Mouse (Mus musculus): ENCODE results near the gene Sytl3. TPM values are rescaled to one million over a fixed set of nuclear protein-coding genes. Genes with fewer than 3 reads are reported as not detected.

The Sytl3 gene
- total and polyA plus RNA-seq, 2 experiments, result 0.18 TPM; not detected in 1

DNA sequence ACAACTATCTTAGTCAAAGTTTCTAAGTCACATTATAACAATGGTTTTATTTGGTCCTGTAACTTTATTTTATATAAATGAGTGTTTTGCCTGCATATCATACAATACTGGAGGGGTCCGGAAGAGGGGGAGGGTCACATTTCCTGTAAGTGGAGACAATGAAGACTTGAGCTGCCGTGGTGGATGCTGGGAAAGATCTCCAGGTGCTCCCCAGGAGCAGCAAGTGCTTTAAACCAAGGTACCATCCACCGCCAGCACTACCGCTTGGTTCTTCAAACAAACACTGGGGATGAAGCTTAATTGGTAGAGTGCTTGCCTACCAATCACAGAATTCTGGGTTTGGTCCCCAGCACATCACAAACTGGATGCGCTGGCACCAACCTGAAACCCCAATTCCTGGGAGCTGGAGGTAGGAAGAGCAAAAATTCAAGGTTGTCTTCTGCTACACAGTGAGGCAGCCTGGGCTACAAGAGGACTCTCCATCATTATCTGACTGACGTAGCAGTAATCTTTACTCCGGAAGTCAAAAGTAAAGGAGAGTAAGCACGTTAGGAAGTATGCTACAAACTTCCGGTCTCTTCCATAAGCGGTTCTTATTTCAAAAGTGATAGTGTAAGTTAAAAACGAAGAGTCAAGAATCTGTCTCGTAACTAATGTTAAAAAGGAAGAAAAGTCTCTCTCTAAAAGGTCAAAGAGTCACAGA is 118.9 kb downstream of the Sytl3 start:
- no peaks in the 10 kb centered on the region for H3K79me2 ChIP-seq (ENCODE audit: control insufficient read depth, insufficient read depth, low read length)
- H3K4me1 ChIP-seq (ENCODE audit: control insufficient read depth, insufficient read depth, low read length), result peaks cover 1% of the 10 kb centered on the region; the same call in 1 of the 2 replicates
- no peaks in the 10 kb centered on the region for H3K36me3 ChIP-seq (ENCODE audit: control insufficient read depth, insufficient read depth, low read length)
- no peak overlapping the region for H3K27ac ChIP-seq (replicated peaks; ENCODE audit: insufficient read depth, low read depth, low read length)
- H3K27me3 ChIP-seq (ENCODE audit: control insufficient read depth, insufficient read depth, low read length), result no peaks in the 10 kb centered on the region
- H3K4me3 ChIP-seq (ENCODE audit: insufficient read depth, low read depth, low read length), result no peak overlapping the region
- no peak for DNase-seq (ENCODE audit: extremely low read depth, low read depth, low spot score)
- H3K9ac ChIP-seq (ENCODE audit: low read depth, low read length), result no peak overlapping the region
- WGBS, result 64% methylated on average over 12 of the region's 12 CpGs
- TF ChIP-seq CTCF (IDR thresholded peaks at IDR 0.05; ENCODE audit: low read depth, low read length) (no peak), POLR2A (IDR thresholded peaks at IDR 0.05; ENCODE audit: extremely low read depth, insufficient read depth, low read length) (no peak)

DNA sequence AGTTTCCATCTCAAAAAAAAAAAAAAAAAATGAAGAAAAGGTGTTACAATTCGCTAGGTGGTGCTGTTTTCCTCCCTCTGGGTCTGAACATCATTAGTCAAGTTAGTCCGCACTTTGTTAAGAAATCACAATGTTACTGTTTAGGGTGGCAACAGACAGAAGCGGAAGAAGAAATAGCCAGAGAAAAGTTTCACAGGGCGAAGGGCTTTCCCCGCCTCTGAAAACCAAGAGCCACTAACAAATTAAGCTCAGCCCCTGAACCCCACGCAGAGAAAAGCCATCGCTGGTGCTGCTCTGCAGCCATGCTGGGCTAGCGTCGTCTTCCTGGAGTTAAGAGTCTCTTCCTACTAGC is 119.4 kb downstream of the Sytl3 start:
- Histone ChIP-seq H3K79me2 (ENCODE audit: control insufficient read depth, insufficient read depth, low read length) (no peaks in the 10 kb centered on the region), H3K27me3 (ENCODE audit: control insufficient read depth, insufficient read depth, low read length) (no peaks in the 10 kb centered on the region), H3K27ac (replicated peaks; ENCODE audit: insufficient read depth, low read depth, low read length) (peak overlapping the region; percentile 14; the same call in 1 of the 2 replicates), H3K4me1 (ENCODE audit: control insufficient read depth, insufficient read depth, low read length) (peaks cover 1% of the 10 kb centered on the region; the same call in 1 of the 2 replicates), H3K4me3 (ENCODE audit: insufficient read depth, low read depth, low read length) (peak overlapping the region; percentile 44), H3K9ac (ENCODE audit: low read depth, low read length) (no peak overlapping the region), H3K36me3 (ENCODE audit: control insufficient read depth, insufficient read depth, low read length) (no peaks in the 10 kb centered on the region)
- DNase-seq (ENCODE audit: extremely low read depth, low read depth, low spot score), result peak; percentile 57
- WGBS, result 2% methylated on average over 9 of the region's 9 CpGs
- peak; percentile 34; the same call in 1 of the 2 replicates for TF ChIP-seq CTCF (IDR thresholded peaks at IDR 0.05; ENCODE audit: low read depth, low read length)
- TF ChIP-seq POLR2A (IDR thresholded peaks at IDR 0.05; ENCODE audit: extremely low read depth, insufficient read depth, low read length), result no peak

DNA sequence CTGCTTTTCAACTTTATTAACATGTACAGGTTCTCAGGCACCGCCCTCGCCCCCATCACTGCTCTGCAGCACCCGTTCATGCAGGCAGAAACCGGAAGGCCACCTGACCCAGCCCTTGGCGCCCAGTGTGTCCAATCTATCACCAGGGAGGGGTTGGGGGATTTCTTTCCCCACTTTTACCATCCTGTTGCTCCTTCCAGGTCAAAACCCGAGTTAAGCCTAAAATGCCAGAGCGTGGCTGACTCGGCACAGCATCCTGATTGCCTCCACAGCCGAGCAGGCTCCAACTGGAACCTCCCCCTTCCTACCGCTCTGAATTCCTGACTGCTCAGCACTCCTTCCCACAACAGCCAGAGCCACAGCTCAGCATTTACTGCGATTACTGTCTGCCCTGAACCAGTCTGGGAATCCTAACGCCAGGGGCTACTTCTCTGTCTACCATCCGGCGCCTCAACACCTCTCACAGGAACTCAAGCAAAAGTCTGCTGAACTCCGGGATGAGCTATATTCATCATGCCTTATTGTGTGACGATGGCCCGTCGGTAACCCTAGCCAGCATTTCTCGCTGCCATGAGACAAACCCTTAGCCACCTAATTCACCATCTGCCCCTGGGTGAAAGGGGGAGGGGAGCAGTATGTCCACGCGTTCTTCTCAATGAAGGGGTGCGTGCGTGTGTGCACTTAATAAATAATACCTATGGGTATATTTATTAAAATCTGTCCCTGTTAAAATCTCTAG is 120.0 kb downstream of the Sytl3 start:
- 0 out of 2 replicates have a peak overlapping the region, but pooled peaks have one; percentile 14 for H3K9ac ChIP-seq (ENCODE audit: low read depth, low read length)
- no peaks in the 10 kb centered on the region for H3K79me2 ChIP-seq (ENCODE audit: control insufficient read depth, insufficient read depth, low read length)
- H3K36me3 ChIP-seq (ENCODE audit: control insufficient read depth, insufficient read depth, low read length), result no peaks in the 10 kb centered on the region
- no peak for DNase-seq (ENCODE audit: extremely low read depth, low read depth, low spot score)
- peaks cover 1% of the 10 kb centered on the region; the same call in 1 of the 2 replicates for H3K4me1 ChIP-seq (ENCODE audit: control insufficient read depth, insufficient read depth, low read length)
- no peaks in the 10 kb centered on the region for H3K27me3 ChIP-seq (ENCODE audit: control insufficient read depth, insufficient read depth, low read length)
- H3K27ac ChIP-seq (replicated peaks; ENCODE audit: insufficient read depth, low read depth, low read length), result peak overlapping the region; percentile 14; the same call in 1 of the 2 replicates
- 21% methylated on average over 23 of the region's 23 CpGs for WGBS
- peak overlapping the region; percentile 44 for H3K4me3 ChIP-seq (ENCODE audit: insufficient read depth, low read depth, low read length)
- TF ChIP-seq POLR2A (IDR thresholded peaks at IDR 0.05; ENCODE audit: extremely low read depth, insufficient read depth, low read length) (no peak), CTCF (IDR thresholded peaks at IDR 0.05; ENCODE audit: low read depth, low read length) (no peak)

DNA sequence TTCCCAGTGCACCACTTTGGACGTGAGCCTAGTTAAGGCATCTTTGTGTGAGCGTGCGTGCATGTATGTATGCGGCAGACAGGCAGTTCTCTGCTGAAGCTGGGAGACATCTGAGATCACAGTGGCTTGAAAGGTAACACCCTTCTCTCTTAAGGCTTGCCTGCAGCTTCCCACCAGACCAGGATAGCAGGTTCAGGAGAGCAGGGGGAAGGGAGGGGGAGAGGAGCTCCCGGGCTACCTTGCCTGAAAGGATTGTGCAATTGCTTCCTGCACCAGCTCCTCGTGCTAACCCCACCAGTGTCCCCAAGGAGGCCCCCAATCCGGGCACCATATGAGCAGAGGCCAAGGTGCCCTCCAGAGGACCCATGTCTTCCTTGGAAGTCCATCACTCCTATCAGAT is 120.7 kb downstream of the Sytl3 start:
- no peak overlapping the region for H3K27ac ChIP-seq (replicated peaks; ENCODE audit: insufficient read depth, low read depth, low read length)
- no peak for TF ChIP-seq POLR2A (IDR thresholded peaks at IDR 0.05; ENCODE audit: extremely low read depth, insufficient read depth, low read length)
- TF ChIP-seq CTCF (IDR thresholded peaks at IDR 0.05; ENCODE audit: low read depth, low read length), result no peak
- WGBS, result 70% methylated on average over 7 of the region's 7 CpGs
- no peaks in the 10 kb centered on the region for H3K27me3 ChIP-seq (ENCODE audit: control insufficient read depth, insufficient read depth, low read length)
- no peak overlapping the region for H3K4me3 ChIP-seq (ENCODE audit: insufficient read depth, low read depth, low read length)
- H3K79me2 ChIP-seq (ENCODE audit: control insufficient read depth, insufficient read depth, low read length), result no peaks in the 10 kb centered on the region
- DNase-seq (ENCODE audit: extremely low read depth, low read depth, low spot score), result no peak
- no peak overlapping the region for H3K9ac ChIP-seq (ENCODE audit: low read depth, low read length)
- H3K36me3 ChIP-seq (ENCODE audit: control insufficient read depth, insufficient read depth, low read length), result no peaks in the 10 kb centered on the region
- peaks cover 1% of the 10 kb centered on the region; the same call in 1 of the 2 replicates for H3K4me1 ChIP-seq (ENCODE audit: control insufficient read depth, insufficient read depth, low read length)

DNA sequence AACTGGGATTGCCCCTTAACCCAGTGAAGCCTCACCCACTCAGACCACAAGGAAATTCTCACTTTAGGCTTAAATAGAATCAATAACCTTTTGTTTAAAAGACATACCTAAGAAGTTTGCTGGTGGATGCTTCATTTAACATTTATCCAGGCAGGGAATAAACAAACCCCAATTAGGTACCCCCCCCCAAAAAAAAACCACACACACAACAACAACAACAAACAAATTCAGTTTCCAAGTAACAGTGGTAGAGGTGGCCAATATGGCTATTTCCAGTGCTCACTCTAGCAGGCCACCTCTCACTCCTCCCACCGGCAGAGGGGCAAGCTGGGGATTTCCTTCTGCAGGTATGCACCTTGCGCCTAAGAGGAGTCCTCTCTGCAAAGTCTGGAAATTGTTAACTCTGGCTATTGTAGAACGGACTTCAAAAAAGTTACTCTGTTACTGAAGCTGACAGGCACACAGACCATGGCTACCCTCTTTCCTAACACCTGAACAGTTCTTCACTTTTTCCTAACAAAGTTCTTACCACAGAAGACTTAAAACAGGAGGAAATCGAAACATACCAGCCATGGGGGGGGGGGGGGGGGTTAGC is 121.7 kb downstream of the Sytl3 start:
- no peak for DNase-seq (ENCODE audit: extremely low read depth, low read depth, low spot score)
- H3K79me2 ChIP-seq (ENCODE audit: control insufficient read depth, insufficient read depth, low read length), result no peaks in the 10 kb centered on the region
- H3K4me3 ChIP-seq (ENCODE audit: insufficient read depth, low read depth, low read length), result no peak overlapping the region
- H3K4me1 ChIP-seq (ENCODE audit: control insufficient read depth, insufficient read depth, low read length), result peaks cover 1% of the 10 kb centered on the region; the same call in 1 of the 2 replicates
- H3K36me3 ChIP-seq (ENCODE audit: control insufficient read depth, insufficient read depth, low read length), result no peaks in the 10 kb centered on the region
- no peak overlapping the region for H3K9ac ChIP-seq (ENCODE audit: low read depth, low read length)
- TF ChIP-seq CTCF (IDR thresholded peaks at IDR 0.05; ENCODE audit: low read depth, low read length) (no peak), POLR2A (IDR thresholded peaks at IDR 0.05; ENCODE audit: extremely low read depth, insufficient read depth, low read length) (no peak)
- H3K27ac ChIP-seq (replicated peaks; ENCODE audit: insufficient read depth, low read depth, low read length), result no peak overlapping the region
- WGBS, result 77% methylated on average over 4 of the region's 4 CpGs
- no peaks in the 10 kb centered on the region for H3K27me3 ChIP-seq (ENCODE audit: control insufficient read depth, insufficient read depth, low read length)

Measured in liver, adult 2 months (tissue).